Mouse (Mus musculus) heart, postnatal 25 days (tissue): ENCODE measurements at regions not wholly inside any gene's neighbourhood (a gene's known extent, or its start where the extent isn't known, plus 50 kb on each side); places are given as distances from the start of the nearest gene placed in this dataset.
"Not testable (repeated sequence)": the region's sequence is repeated elsewhere in the genome, so short reads cannot be mapped to it uniquely, and the experiment has no call there.

Experiments used
- DNase-seq: peaks from one replicate; pipeline ENCODE4 v3.0.0; 2022; ENCODE audit warnings: low spot score
- intact Hi-C: fragments of 180-260 bp; cut with DNase I; formaldehyde crosslinking; loops from one replicate; pipeline ENCODE4 v1.15.1; 2025

DNA sequence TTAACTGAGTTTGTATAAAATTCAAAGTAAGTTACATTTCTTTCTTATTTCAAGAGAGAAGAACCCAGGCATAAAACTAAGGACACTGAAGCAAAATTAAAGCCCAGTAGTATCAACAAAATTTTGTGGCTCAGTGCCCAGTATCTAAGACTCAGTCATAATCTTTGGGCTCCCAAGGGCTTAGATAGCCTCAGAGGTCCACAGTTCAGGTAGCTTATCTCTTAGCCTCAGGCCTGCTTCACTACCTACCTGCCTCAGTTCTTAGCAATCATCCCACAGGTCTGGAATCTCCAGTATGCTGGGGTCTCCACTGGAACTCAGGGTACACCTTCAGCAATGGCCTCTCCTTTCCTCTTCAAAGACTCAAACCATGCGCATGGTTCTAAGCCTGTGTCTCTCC lies 531.4 kb upstream of the Olfr1507 start:
- intact Hi-C loops, DNase-seq: not testable (repeated sequence)

DNA sequence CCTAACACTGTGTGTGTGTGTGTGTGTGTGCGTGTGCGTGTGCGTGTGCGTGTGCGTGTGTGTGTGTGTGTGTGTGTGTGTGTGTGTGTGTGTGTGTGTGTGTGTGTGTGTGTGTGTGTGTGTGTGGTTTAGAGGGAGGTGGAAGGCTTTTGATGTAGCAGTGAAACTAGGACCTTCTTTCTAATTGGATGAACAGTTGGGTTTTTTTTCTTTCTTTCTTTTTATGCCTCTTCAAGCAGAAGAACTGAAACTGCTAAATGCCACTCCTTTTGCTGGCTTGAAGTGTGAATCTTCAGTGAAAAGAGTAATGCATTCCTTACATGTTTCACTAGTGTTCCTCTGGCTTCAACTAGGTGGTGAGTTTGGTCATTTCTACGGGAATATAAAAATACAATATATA lies 524.6 kb upstream of the Olfr1507 start:
- DNase-seq, intact Hi-C loops: not testable (repeated sequence)

DNA sequence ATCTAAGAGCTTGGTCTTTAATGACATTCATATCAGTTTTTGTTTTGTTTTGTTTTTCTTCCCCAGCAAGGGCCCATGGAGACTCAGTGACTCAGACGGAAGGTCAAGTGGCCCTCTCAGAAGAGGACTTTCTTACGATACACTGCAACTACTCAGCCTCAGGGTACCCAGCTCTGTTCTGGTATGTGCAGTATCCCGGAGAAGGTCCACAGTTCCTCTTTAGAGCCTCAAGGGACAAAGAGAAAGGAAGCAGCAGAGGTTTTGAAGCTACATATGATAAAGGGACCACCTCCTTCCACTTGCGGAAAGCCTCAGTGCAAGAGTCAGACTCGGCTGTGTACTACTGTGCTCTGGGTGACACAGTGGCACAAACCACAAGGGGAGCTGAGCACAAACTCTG lies 512.2 kb upstream of the Olfr1507 start:
- intact Hi-C loops, DNase-seq: not testable (repeated sequence)

DNA sequence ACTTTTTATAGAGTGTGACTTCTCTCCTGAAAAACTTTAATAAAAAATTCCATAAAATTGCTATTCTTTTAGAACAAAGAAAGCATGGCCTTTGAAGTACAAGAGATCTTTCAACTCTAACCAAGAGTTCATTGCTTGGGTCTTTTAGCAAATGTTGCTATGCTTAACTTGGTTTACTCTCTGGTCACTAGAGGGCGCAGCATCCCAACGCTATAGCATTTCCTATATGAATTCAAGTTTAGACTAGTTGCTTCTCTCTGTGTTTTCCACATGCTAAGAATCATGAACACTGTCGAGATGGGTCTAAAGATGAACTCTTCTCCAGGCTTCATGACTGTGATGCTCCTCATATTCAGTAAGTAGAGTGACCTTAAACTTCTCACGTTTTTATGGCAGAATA lies 511.8 kb upstream of the Olfr1507 start:
- intact Hi-C loops, DNase-seq: not testable (repeated sequence)

DNA sequence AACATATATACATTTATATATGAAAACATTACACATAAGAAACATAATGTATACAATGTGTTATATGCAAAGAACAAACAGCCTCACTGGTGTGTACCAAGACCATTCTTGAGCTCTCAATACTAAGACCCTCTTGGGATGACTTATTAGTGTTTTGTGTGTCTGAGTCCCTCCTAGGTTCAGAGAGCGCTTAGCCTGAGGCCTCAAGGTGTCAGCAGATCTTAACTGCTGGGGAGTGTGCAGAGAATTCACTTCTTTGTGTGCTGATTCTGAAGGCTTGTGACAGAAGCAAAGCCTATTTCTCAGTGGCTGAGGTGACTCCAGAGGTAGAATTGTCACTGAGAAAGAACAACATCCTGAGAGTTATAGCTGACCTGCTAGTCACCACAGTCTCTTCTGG lies 505.7 kb upstream of the Olfr1507 start:
- DNase-seq, intact Hi-C loops: not testable (repeated sequence)

DNA sequence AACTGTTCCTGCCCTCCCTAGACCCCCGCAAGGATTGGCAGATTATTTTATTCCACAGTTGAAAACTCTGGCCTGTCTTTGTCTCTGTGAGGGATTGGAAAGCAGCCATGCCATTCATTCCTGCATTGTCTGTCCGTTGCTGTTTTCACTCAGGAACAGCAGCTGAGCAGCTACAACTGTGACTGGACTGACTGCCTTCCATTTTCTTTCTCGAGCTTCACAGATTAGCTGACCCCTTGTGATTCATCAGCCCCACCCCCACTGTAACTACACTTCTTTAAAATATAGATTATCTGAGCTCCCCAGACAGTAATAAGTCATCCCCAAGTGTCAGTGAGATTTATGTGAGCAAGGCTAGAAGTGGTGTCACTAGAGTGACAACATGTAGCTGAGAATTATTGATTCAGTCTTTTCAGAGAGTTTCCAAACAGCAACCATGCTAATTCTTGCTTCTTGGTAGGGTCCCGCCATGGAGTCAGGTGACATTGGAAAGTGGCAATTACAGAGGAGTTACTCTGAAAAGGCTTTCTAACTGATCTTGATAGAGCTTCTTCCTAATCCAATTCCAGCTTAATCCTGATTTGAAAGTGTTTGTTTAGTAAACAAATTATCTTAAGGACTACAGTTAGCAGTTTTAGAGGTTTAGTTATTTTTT lies 496.7 kb upstream of the Olfr1507 start:
- DNase-seq, intact Hi-C loops: not testable (repeated sequence)

DNA sequence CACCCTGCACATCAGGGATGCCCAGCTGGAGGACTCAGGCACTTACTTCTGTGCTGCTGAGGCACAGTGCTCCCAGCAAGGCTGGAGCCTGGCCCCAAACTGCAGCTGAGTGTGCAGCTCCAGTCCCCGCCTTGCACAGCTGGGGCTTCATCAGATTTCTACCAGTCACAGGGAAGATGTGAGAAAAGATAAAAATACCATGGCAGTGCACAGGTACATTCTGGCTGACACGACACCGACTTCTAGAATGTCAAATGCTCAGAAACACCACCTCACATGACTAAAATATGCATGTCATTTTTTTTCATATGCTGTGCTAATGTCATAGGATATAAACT lies 495.7 kb upstream of the Olfr1507 start:
- DNase-seq, intact Hi-C loops: not testable (repeated sequence)

DNA sequence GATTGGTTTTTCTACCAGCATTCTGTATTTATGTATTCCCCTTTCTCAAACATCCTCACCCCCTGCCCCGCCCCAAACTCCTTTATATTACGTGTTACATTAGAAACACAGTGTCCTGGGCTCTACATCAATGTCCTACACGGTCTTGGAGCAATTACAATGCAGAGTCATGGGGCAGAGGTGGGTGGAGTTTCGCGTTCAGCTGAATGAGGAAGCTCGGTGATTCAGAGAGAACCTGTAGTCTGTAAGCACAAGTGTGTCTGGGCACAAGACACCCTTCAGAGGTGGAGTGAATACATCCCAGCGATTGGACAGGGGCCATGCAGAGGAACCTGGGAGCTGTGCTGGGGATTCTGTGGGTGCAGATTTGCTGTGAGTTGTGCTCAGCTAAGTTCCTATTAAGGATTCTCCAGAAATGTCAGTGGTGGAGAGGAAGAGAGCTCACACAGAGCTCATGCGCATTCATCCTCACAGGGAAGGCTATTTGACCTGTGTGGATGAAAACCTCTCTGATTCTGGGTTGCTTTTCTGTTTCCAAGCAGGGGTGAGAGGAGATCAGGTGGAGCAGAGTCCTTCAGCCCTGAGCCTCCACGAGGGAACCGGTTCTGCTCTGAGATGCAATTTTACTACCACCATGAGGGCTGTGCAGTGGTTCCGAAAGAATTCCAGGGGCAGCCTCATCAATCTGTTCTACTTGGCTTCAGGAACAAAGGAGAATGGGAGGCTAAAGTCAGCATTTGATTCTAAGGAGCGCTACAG lies 495.2 kb upstream of the Olfr1507 start:
- DNase-seq, intact Hi-C loops: not testable (repeated sequence)

DNA sequence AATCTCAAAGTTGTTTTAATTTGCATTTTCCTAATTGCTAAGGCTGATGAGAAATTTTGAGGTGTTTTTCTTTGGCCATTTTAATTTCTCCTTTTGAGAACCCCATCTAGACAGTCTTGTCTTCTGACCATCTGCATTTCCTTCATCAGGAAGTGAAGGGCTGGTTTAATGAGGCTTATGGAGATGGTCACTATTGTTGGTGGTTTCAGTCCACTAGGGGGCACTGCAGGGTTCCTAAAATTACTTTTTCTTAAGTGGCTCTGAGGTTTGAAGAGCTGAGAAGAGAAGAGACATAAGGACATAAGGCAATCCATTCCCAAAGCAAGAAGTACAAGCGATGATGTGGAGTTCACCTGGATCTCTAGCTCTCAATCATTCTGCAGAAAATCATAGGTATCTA lies 494.4 kb upstream of the Olfr1507 start:
- intact Hi-C loops, DNase-seq: not testable (repeated sequence)

DNA sequence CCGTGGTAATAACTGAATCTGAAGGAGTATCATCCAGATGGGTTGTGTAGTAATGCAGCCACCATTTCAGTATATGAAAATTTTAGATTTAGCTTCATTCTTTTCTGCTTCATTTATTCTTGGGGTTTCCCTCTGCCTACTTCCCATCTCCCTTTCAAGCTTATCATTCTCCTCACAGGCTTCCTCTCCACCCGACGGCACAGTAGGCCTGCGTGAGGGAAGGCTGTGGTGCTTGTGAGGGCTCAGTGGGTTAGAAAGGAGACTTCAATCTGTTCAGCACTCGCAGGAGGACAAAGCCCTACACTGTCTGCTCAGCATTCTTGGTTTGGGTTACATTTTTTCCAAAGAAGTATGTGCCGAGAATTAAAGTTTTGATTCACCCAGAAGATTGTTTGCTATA lies 493.0 kb upstream of the Olfr1507 start:
- intact Hi-C loops, result not testable (repeated sequence)

DNA sequence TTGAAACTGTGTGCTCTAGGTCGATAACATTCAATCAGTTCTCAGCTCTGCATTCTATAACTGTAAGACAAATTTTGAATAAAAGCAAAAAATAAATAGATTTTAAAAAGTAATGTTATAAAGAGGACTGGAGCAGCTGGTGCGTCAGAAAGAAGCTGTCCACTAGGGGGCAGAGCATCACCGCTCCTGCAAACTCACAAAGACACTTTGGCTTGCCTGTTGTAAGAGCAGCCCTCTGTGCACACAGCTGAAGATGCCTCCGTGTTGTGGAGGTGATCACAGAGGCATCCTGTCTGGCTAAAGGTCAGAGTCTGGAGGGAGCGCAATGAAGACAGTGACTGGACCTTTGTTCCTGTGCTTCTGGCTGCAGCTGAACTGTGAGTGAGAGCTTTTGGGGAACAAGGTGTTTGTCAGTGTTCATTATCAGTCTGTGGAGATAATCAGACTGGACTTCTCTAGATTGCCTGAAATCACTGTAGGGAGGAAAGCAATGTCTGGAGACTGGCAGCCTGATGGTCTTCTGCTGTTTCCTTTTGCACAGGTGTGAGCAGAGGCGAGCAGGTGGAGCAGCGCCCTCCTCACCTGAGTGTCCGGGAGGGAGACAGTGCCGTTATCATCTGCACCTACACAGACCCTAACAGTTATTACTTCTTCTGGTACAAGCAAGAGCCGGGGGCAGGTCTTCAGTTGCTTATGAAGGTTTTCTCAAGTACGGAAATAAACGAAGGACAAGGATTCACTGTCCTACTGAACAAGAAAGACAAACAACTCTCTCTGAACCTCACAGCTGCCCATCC lies 476.9 kb upstream of the Olfr1507 start:
- DNase-seq, intact Hi-C loops: not testable (repeated sequence)

More for the DNA sequence above, 493.0 kb upstream of the Olfr1507 start:
- not testable (repeated sequence) for DNase-seq

DNA sequence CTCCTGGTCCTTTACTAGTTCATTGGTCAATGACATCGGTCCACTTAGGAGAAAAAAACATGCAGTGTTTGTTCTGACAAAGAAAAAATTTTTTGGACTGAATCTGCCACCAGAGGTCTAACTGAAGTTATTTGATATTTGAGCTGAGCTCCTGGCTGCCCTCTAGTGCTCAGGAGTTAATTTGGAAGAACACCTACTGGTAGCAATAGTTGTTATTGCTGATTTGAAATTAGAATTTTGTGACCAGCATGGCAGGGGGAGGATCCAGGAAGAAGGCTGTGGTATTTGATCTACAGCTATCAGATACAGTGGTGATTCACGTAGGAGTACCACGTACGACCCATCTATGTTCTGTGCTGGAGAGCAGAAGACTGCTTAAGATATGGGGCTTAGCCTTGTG lies 466.6 kb upstream of the Olfr1507 start:
- intact Hi-C loops, DNase-seq: not testable (repeated sequence)

DNA sequence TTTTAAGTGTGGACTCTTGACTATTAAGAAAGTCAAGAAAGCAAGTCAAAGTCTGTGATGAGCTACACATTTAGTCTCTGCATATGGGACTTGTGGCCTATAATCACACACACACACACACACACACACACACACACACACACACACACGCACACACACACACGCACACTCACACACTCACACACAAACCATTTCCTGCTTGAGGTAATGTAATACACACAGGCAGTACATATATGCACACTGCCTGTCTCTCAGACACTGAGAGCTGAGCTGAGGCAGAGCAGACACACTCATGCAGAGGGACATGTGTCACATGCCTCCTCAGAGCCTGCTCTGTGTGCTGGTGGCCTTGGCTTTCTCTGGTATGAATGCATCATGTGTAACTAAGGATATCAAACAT lies 461.0 kb upstream of the Olfr1507 start:
- intact Hi-C loops, DNase-seq: not testable (repeated sequence)

DNA sequence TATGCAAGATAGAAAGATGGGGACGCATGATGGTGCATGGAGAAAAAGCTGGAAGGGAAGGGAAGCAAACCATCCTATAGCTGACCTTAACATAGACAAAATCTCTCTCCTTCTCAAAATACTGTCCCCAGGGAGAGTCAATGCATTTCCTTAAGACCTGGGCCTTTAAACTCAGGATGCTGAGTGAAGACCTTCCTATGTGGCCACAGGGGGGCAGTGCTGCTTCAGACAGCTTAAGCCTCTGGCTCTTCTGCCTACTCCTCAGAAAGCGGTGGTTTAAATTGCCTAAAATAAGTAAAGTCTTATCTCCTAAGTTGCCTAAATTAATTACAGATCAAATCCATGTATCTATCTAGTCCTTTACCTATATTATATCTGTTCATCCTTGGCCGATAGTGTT lies 449.4 kb upstream of the Olfr1507 start:
- intact Hi-C loops, result not testable (repeated sequence)

DNA sequence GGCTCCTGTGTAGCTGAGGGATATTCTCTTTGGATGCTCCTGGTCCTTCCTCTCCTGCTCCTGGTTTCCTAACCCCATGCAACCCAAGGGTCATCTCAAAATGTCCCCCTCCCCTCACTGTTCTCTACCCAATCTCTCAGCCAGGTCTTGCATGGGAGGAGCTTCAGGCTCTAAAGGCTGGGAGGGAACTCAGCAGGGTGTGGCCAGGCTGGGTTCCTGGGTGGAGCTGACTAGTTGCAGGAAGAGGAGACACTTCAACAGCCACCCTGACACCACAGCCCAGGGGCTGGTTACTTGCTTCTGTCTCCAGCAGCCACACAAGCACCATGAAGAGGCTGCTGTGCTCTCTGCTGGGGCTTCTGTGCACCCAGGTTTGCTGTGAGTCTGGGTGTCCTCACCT lies 446.9 kb upstream of the Olfr1507 start:
- DNase-seq, intact Hi-C loops: not testable (repeated sequence)

More for the DNA sequence above, 449.4 kb upstream of the Olfr1507 start:
- not testable (repeated sequence) for DNase-seq

DNA sequence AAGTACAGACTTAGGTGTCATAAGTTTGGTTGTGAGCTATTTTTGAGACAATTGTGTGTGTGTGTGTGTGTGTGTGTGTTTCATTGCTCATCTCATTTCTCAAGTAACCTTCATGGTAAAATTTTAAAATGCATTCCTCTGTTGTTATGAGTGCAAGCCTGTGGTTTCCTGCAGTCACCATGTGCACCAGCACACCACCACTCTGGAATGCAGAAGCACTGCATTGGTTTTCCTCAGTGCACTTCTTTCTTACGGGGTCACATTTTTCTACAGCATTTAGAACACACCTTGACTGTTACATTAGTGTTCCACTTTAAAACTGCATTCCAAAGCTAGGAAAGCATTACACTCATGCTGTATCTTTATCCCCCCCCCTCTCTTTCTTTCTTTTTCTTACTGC lies 446.2 kb upstream of the Olfr1507 start:
- intact Hi-C loops, DNase-seq: not testable (repeated sequence)

DNA sequence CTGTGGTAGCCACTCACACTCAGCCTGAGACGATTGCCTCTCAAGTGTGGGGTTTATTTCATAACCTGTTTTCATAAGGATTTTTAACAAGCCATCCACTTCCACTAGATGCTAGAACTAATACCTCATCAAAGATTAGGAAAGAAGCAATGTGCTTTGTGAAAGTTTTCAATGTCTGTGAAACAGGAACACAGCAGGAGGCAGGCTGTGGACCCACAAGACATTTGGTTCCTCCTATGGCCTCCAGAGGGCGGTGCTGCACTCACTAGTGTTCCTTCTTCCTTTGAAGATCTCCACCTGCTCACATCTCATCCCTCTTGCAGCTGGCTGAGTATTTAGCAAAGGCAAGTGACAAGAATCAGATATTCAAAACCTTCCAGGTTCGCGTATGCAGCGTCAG lies 424.6 kb upstream of the Olfr1507 start:
- intact Hi-C loops, DNase-seq: not testable (repeated sequence)

DNA sequence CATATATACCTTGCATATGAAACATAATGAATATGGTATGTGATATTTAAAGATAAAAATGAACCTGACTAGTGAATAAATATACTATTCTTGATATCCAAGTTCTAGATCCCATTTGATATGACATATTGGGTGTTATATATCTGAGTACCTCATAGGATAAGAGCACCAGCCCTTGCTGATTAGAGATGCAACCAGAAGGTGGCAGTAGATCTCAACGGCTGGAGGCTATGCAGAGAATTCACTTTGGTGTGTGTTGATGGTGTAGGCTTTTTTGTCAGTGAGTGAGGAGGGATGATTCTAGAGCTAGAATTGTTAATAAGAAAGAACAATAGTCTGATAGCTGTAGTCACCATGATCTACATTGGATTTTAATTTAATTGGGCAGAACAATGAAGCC lies 418.3 kb upstream of the Olfr1507 start:
- intact Hi-C loops, DNase-seq: not testable (repeated sequence)

DNA sequence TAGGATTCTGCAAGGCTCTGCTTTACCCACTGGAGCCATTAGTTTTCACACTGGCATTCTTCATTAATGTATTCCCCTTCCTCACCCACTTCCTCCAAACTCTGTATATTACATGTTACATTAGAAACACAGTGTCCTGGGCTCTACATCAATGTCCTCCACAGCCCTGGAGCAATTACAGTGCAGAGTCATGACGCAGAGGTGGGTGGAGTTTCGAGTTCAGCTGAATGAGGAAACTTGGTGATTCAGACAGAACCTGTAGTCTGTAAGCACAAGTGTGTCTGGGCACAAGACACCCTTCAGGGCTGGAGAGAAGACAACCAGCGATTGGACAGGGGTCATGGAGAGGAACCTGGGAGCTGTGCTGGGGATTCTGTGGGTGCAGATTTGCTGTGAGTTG lies 404.1 kb upstream of the Olfr1507 start:
- intact Hi-C loops, result not testable (repeated sequence)

DNA sequence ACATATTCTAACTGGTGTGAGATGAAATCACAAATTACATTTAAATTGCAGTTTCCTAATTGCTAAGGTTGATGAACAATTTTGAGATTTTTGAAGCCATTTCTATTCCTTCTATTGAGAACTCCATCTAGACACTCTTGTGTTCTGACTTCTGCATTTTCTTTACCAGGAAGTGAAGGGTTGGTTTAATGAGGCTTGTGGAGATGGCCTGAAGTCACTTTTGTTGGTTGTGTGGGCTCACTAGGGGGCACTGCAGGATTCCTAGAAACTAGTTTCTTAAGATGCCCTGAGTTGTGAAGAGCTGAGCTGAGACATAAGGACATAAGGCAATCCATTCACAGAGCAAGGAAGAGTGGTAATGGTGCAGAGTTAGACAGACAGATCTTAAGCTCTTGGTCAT lies 402.8 kb upstream of the Olfr1507 start:
- intact Hi-C loops, DNase-seq: not testable (repeated sequence)

More for the DNA sequence above, 404.1 kb upstream of the Olfr1507 start:
- DNase-seq, result not testable (repeated sequence)
